Mouse (Mus musculus): ENCODE data around the gene Haus6. TPM values are rescaled to one million over a fixed set of nuclear protein-coding genes. Genes with fewer than 3 reads are reported as not detected.

Haus6 gene
- polyA plus RNA-seq, 1 experiment, result 21.7 TPM

- Histone ChIP-seq H3K36me3 (ENCODE audit: control insufficient read depth, insufficient read depth, low read length) (peaks cover 37% of the 10 kb centered on the region), H3K27me3 (ENCODE audit: control insufficient read depth, insufficient read depth, low read length) (no peaks in the 10 kb centered on the region), H3K4me1 (replicated peaks; ENCODE audit: control insufficient read depth, insufficient read depth, low read length) (no peaks in the 10 kb centered on the region), H3K4me3 (ENCODE audit: control insufficient read depth, insufficient read depth, low read length) (no peak overlapping the region), H3K27ac (ENCODE audit: control insufficient read depth, insufficient read depth, low read length) (no peak overlapping the region)
- TF ChIP-seq POLR2A (IDR thresholded peaks at IDR 0.05; ENCODE audit: control insufficient read depth, extremely low read depth, insufficient read depth, low read length, poor library complexity), result no peak
- TF ChIP-seq CTCF (IDR thresholded peaks at IDR 0.05; ENCODE audit: borderline replicate concordance, control insufficient read depth, extremely low read depth, insufficient read depth, low read length, poor library complexity), result no peak
- DNase-seq, result no peak
- 90% methylated on average over 2 of the region's 2 CpGs for WGBS
These were observed 20.6 kb downstream of the Haus6 start for GRCm38 (mm10) chr4:86591304-86591703.

DNA sequence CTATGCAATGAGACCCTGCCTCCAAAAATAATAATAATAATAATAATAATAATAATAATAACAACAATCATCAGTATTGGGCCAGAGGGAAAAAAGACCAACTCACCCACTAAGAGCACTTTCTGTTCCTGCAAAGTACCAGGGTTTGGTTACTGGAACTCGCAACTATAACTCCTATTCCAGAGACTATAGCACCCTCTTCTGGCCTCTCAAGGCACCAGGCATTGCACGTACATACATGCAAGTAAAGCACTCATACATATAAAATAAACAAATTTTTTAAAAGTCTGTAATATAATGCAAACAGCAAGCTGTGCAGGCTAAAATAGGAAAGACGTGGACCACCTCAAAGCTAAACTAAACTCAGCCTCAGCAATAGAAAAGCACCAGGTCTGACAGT is 23.6 kb downstream of the Haus6 start:
- TF ChIP-seq CTCF (IDR thresholded peaks at IDR 0.05; ENCODE audit: borderline replicate concordance, control insufficient read depth, extremely low read depth, insufficient read depth, low read length, poor library complexity), result no peak
- no peak for TF ChIP-seq POLR2A (IDR thresholded peaks at IDR 0.05; ENCODE audit: control insufficient read depth, extremely low read depth, insufficient read depth, low read length, poor library complexity)
- 93% methylated on average over 3 of the region's 3 CpGs for WGBS
- peaks cover 53% of the 10 kb centered on the region for H3K36me3 ChIP-seq (ENCODE audit: control insufficient read depth, insufficient read depth, low read length)
- no peaks in the 10 kb centered on the region for H3K4me1 ChIP-seq (replicated peaks; ENCODE audit: control insufficient read depth, insufficient read depth, low read length)
- DNase-seq, result peak; percentile 21
- H3K4me3 ChIP-seq (ENCODE audit: control insufficient read depth, insufficient read depth, low read length), result no peak overlapping the region
- no peaks in the 10 kb centered on the region for H3K27me3 ChIP-seq (ENCODE audit: control insufficient read depth, insufficient read depth, low read length)
- H3K27ac ChIP-seq (ENCODE audit: control insufficient read depth, insufficient read depth, low read length), result no peak overlapping the region

DNA sequence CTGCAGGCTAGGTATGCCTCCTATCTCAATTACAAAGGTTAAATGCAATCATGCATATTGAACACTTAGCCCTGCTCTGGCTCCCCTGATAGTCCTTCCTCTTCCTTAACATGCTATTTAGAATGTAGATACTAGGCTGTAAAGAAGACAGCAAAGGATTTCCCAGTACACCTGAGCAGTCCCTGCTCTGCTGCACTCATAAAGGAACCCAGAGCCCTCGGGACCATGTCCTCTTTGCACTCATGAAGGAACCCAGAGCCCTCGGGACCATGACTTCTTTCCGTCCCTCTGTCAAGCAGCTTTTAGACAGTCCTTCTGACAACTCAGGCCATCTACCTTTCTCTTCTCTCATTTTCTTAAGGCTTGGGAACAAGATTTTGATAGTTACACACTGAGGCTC is 31.3 kb downstream of the Haus6 start:
- Histone ChIP-seq H3K4me3 (ENCODE audit: control insufficient read depth, insufficient read depth, low read length) (no peak overlapping the region), H3K4me1 (replicated peaks; ENCODE audit: control insufficient read depth, insufficient read depth, low read length) (peaks cover 5% of the 10 kb centered on the region), H3K27me3 (ENCODE audit: control insufficient read depth, insufficient read depth, low read length) (no peaks in the 10 kb centered on the region), H3K27ac (ENCODE audit: control insufficient read depth, insufficient read depth, low read length) (no peak overlapping the region), H3K36me3 (ENCODE audit: control insufficient read depth, insufficient read depth, low read length) (peaks cover 32% of the 10 kb centered on the region)
- 96% methylated on average over 3 of the region's 3 CpGs for WGBS
- no peak for DNase-seq
- no peak for TF ChIP-seq POLR2A (IDR thresholded peaks at IDR 0.05; ENCODE audit: control insufficient read depth, extremely low read depth, insufficient read depth, low read length, poor library complexity)
- no peak for TF ChIP-seq CTCF (IDR thresholded peaks at IDR 0.05; ENCODE audit: borderline replicate concordance, control insufficient read depth, extremely low read depth, insufficient read depth, low read length, poor library complexity)

DNA sequence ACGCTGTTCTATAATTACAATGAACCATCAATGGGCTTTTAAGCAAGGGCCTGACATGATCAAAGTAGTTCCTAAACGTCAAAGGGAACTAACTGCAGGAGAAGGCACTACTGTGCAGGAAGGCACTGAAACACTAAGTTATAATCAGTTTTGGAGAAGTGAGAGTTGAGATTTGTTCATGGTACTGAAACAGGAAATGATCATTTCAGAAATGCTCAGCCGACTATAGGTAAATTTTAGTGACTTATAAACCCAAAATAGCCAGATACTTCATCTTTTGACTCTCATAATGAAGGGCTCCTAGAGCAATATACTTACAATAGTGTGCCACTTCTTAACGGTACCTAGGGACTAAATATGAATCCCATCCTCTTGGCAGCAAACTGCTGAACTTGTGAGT is 31.8 kb downstream of the Haus6 start:
- H3K4me1 ChIP-seq (replicated peaks; ENCODE audit: control insufficient read depth, insufficient read depth, low read length), result peaks cover 5% of the 10 kb centered on the region
- no peak overlapping the region for H3K27ac ChIP-seq (ENCODE audit: control insufficient read depth, insufficient read depth, low read length)
- no peak for TF ChIP-seq CTCF (IDR thresholded peaks at IDR 0.05; ENCODE audit: borderline replicate concordance, control insufficient read depth, extremely low read depth, insufficient read depth, low read length, poor library complexity)
- no peak for TF ChIP-seq POLR2A (IDR thresholded peaks at IDR 0.05; ENCODE audit: control insufficient read depth, extremely low read depth, insufficient read depth, low read length, poor library complexity)
- DNase-seq, result no peak
- WGBS, result 63% methylated on average over 4 of the region's 4 CpGs
- no peaks in the 10 kb centered on the region for H3K27me3 ChIP-seq (ENCODE audit: control insufficient read depth, insufficient read depth, low read length)
- H3K4me3 ChIP-seq (ENCODE audit: control insufficient read depth, insufficient read depth, low read length), result no peak overlapping the region
- H3K36me3 ChIP-seq (ENCODE audit: control insufficient read depth, insufficient read depth, low read length), result peaks cover 27% of the 10 kb centered on the region

DNA sequence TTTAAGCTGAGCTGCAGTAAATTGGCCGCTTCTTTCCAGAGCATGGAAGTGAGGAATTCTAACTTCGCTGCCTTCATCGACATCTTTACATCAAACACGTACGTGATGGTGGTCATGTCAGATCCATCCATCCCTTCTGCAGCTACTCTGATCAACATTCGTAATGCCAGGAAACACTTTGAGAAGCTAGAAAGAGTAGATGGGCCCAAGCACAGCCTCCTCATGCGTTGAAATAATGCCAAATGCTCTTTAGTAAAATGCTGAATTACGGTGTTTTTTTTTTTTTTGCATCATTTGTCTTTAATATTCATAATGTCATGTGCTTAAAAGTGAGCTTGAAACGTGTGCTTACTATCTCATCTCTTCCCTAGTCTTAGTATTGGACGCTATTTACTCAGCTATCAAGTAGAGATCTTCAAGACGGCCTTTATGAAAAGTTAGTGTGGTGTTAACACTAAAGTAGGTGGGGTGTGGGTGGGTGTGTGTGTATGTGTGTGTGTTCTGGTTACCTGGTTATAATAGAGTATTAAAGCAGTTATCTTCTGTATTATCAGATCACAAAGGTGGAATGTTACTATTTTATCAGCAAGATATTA is 35.1 kb downstream of the Haus6 start:
- WGBS, result 28% methylated on average over 11 of the region's 11 CpGs
- peak overlapping the region; percentile 73 for H3K4me3 ChIP-seq (ENCODE audit: control insufficient read depth, insufficient read depth, low read length)
- no peak overlapping the region for H3K27ac ChIP-seq (ENCODE audit: control insufficient read depth, insufficient read depth, low read length)
- no peaks in the 10 kb centered on the region for H3K27me3 ChIP-seq (ENCODE audit: control insufficient read depth, insufficient read depth, low read length)
- DNase-seq, result no peak
- no peak for TF ChIP-seq CTCF (IDR thresholded peaks at IDR 0.05; ENCODE audit: borderline replicate concordance, control insufficient read depth, extremely low read depth, insufficient read depth, low read length, poor library complexity)
- TF ChIP-seq POLR2A (IDR thresholded peaks at IDR 0.05; ENCODE audit: control insufficient read depth, extremely low read depth, insufficient read depth, low read length, poor library complexity), result no peak
- H3K36me3 ChIP-seq (ENCODE audit: control insufficient read depth, insufficient read depth, low read length), result no peaks in the 10 kb centered on the region; the same call in 1 of the 2 replicates
- H3K4me1 ChIP-seq (replicated peaks; ENCODE audit: control insufficient read depth, insufficient read depth, low read length), result peaks cover 5% of the 10 kb centered on the region

- TF ChIP-seq CTCF (IDR thresholded peaks at IDR 0.05; ENCODE audit: borderline replicate concordance, control insufficient read depth, extremely low read depth, insufficient read depth, low read length, poor library complexity) (no peak), POLR2A (IDR thresholded peaks at IDR 0.05; ENCODE audit: control insufficient read depth, extremely low read depth, insufficient read depth, low read length, poor library complexity) (no peak)
- no peaks in the 10 kb centered on the region for H3K27me3 ChIP-seq (ENCODE audit: control insufficient read depth, insufficient read depth, low read length)
- peaks cover 5% of the 10 kb centered on the region for H3K4me1 ChIP-seq (replicated peaks; ENCODE audit: control insufficient read depth, insufficient read depth, low read length)
- H3K27ac ChIP-seq (ENCODE audit: control insufficient read depth, insufficient read depth, low read length), result peak overlapping the region; percentile 7; the same call in 1 of the 2 replicates
- H3K4me3 ChIP-seq (ENCODE audit: control insufficient read depth, insufficient read depth, low read length), result peak overlapping the region; percentile 73
- no peaks in the 10 kb centered on the region; the same call in 1 of the 2 replicates for H3K36me3 ChIP-seq (ENCODE audit: control insufficient read depth, insufficient read depth, low read length)
- peak; percentile 5 for DNase-seq
- WGBS, result under 1% methylated on average over 20 of the region's 20 CpGs
These were observed 35.7 kb downstream of the Haus6 start for GRCm38 (mm10) chr4:86576120-86576541.
